Mouse (Mus musculus) liver, embryonic 14.5 days (tissue): ENCODE measurements around the gene Myo15.
"Not testable (repeated sequence)": the region's sequence is repeated elsewhere in the genome, so short reads cannot be mapped to it uniquely, and the experiment has no call there.

Experiments
- CTCF ChIP-seq: IDR thresholded peaks from 2 replicates; pipeline ENCODE4 v1.5.1; 2016; ENCODE audit warnings: antibody characterized with exemption, low read depth, control low read depth
- EP300 ChIP-seq: IDR thresholded peaks from 2 replicates; pipeline ENCODE4 v1.6.1; 2016; ENCODE audit warnings: antibody characterized with exemption, low read depth

GRCm38 (mm10) chr11:60439621-60440020 lies 29.5 kb upstream of the Myo15 start:
- not testable (repeated sequence) for TF ChIP-seq CTCF, EP300
